Mouse (Mus musculus) testis, adult 2 months (tissue): Measurements from ENCODE around the gene Trpm5.

ENCODE experiments used
- CTCF ChIP-seq: fragments of 200-500 bp; IDR thresholded peaks from 2 replicates; pipeline ENCODE4 v1.5.1; 2012; ENCODE audit warnings: low read depth, mild to moderate bottlenecking, inconsistent platforms, low read length, moderate library complexity; ENCODE audit not compliant: control insufficient read depth, insufficient read depth, insufficient replicate concordance
- POLR2A ChIP-seq: fragments of 200-500 bp; IDR thresholded peaks from 2 replicates; pipeline ENCODE4 v1.6.1; 2012; ENCODE audit warnings: low read depth, mild to moderate bottlenecking, inconsistent platforms, low read length, moderate library complexity; ENCODE audit not compliant: control insufficient read depth

DNA sequence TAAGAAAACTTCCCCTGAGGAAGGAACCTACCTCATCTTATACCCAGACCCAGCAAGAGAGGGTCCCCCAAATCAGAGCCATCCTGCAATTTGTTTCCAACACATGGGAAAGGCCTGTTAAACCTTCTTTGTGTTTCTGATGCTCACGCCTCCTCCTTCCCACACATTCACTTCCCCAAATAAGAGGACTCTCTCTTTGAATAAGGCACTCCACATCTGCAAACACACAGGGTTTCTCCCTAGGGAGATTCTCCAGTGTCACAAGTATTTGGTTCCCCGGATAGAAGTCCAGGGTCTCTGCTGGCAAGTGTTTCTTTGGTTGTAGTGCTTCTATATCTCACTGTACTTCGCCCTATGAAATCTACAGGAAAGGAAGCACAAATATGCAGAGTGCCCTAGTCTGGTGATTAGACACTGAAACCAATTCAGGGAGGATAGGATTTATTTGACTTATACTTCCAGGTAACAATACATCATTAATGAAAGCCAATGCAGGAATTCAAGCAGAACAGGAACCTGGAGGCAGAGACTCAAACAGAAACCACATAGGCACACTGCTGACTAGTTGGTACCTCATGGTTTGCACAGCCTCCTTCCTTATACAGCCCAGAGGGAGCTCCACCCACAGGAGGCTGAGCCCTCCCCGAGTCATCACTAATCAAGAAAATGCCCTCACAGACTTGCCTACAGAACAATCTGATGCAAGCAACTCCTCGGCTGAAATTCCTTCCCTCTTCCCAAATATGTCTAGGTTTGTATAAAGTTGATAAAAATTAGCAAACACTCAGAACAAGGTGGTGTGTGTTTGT is 72.9 kb downstream of the Trpm5 start:
- TF ChIP-seq POLR2A (no peak), CTCF (no peak)
